Mouse (Mus musculus): ENCODE data around the gene Tmem210.

Tmem210 gene

DNA sequence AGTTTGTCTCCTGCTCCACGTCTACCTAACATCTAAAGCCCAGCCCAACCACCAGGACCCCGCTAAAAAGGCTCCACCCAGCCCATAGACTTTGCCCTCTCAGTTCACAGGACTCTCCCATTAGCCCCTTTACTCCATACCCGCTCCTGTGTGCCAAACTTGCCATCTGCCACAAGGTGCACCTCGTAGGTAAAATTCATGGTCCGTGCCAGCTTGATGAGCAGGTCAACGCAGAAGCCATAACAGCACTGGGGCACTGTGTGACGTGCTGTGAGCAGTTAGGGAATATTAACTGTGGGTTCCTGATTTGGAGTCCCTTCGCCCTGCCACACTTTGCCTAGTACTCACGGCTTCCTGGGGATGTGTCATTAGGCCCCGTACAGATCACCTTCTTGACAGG lies 10.1 kb downstream of the Tmem210 start:
- DNase-seq = no peak

DNA sequence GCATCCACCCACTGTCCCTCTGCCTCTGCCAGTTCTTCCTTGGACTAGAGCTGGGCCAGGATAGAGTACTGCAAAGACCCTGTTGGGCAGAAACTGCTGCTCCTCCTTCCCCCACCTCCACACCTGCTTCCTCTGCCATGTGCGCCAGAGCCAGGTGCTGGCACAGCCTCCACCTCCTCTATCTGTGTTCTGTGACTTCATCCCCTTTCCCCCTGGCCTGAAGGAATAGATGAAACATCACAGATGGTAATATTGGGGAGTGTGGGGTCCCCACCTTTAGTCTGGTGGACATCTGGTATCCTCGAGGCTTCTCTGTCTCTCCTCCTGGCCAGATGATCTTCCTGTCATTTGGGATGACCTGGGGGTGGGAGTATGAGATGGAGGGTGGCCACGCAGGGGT lies 15.5 kb downstream of the Tmem210 start:
- no peak for DNase-seq

DNA sequence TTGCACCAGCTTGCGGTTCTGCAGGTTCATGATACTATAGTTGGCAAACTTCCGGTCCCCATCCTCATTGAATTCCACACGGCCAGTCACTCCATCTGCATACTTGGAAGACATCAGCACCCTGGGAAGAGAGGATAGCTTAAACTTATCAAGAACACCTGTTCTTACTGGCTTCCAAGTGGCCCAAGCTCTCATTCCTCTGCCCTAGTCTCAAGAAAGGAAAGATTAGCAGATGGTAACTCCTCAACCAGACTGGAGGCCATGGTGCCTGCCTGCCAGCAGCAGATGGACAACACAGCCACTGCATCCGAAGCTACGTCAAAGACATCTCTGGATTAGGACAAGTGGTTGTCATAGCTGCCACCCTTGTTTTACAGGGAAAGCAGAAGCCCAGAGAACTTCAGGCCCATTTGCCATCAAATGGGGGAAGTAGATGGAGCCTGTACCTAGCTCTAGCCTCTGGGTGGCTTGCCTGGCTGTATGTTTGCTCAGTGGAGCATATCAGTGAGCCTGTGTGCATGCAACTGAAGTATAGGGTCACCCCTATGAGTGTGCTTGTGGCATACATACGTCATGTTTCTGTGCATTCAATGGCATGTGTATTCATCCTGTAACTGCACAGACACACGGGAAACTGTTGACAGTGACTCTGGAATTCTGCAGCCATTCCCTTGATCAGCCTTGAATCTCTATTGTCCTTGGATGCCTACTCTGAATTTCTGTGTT lies 16.1 kb downstream of the Tmem210 start:
- no peak for DNase-seq

- DNase-seq = no peak
These were observed 17.0 kb downstream of the Tmem210 start for GRCm38 (mm10) chr2:25304657-25305541.

- DNase-seq = no peak
These were observed 17.8 kb downstream of the Tmem210 start for GRCm38 (mm10) chr2:25305587-25306359.

DNA sequence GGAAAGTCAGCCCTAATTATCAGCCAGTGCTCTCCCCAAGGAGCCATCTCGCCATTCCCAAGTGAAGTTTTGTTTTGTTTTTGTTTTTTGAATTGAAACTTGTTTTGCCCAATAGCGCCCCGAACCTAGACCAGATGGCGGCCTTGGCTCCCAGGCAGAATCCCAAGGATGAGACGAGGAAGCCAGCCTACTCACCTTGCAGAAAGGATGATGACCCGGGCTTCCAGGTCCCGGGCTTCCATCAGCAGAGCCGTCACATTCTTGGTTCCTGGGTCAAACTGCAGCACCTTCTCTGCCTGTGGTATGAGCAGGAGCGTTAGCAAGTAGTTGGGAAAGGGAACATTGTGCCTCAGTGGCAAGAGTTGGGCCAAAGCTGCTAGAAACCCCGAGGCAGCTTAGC lies 22.2 kb downstream of the Tmem210 start:
- DNase-seq = no peak

GRCm38 (mm10) chr2:25310969-25311368 lies 23.0 kb downstream of the Tmem210 start:
- DNase-seq = no peak

DNA sequence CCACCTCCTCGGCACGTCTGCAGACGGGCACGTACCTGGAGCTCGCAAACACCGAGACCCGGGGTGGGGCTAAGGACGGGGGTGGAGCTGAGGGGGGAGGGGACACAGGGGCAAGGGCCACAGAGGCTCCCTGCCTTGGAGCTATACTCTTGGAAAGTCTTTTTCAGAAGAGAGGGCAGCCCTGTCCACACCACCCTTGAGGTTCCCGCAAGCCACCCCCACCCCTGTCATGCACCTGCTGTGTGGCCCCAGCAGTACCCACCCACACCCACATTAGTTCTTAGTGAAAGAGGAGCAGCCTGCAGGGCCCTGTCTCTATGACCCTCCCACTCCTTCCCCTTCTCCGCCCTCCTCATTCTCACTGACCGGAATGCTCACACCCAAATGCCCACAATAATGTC lies 23.5 kb downstream of the Tmem210 start:
- no peak for DNase-seq

GRCm38 (mm10) chr2:25318119-25318966 lies 30.4 kb downstream of the Tmem210 start:
- DNase-seq = no peak

DNA sequence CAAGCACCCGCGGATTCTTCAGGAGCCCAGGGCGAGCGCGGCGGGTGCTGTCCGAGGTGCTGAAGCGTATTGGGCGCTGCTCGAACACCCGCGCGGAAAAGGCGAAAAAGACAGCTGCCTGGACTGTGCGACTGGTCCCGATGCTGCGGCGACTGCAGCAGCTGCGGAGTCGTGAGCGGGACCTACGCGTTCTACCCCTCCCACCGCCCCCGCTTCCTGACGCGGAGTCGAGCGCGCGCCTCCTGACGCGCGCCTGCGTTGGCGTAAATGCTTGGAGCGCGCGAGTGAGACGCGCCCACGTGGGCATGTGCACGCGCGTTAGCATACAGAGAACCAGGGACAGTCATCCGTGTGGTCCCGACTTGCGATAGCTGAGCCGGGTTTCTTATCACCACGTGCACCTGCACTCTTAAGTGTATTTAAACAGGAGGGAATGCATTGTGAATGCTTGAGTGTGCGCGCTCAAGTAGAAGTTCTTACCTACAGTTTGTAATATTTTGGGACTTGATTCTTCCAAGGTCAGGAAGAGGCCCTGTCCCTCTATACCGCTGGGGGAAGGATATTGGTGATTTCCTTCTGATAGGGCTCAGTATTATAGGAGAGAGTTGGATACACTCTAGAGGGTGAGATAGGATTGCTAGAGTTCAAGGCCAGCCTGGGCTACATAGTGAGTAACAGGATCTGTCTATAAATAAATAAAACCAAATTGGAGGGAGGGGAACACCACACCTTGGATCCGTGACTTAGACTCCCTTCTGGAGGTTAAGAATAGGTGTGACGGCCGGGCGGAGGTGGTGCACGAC lies 31.2 kb downstream of the Tmem210 start, which contains the start of gene Grin1:
Gene Grin1, minus strand, starts transcription at position 217 of the 803 bp plus-strand sequence.
- DNase-seq = peak; percentile 38

GRCm38 (mm10) chr2:25320084-25320483 lies 32.1 kb downstream of the Tmem210 start:
- no peak for DNase-seq

DNA sequence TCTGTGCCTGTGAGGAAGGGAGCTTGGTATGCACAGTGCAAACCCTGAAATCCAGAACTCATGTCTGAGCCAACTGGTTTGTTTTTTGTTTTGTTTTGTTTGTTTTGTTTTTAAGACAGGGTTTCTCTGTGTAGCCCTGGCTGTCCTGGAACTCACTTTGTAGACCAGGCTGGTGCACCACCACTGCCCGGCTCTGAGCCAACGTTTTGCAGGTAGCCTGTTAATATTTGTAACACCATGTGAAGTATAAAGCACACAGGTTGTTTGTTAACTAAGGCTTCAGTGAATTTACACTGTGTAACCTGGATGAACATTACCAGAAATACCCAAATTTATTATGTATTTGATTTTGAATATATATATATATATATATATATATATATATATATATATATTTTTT lies 38.1 kb downstream of the Tmem210 start:
- peak; percentile 50 for DNase-seq

- peak; percentile 57 for DNase-seq
These were observed 40.5 kb downstream of the Tmem210 start for GRCm38 (mm10) chr2:25328440-25328839.

- no peak for DNase-seq
These were observed 43.5 kb downstream of the Tmem210 start for GRCm38 (mm10) chr2:25331470-25331869.

DNA sequence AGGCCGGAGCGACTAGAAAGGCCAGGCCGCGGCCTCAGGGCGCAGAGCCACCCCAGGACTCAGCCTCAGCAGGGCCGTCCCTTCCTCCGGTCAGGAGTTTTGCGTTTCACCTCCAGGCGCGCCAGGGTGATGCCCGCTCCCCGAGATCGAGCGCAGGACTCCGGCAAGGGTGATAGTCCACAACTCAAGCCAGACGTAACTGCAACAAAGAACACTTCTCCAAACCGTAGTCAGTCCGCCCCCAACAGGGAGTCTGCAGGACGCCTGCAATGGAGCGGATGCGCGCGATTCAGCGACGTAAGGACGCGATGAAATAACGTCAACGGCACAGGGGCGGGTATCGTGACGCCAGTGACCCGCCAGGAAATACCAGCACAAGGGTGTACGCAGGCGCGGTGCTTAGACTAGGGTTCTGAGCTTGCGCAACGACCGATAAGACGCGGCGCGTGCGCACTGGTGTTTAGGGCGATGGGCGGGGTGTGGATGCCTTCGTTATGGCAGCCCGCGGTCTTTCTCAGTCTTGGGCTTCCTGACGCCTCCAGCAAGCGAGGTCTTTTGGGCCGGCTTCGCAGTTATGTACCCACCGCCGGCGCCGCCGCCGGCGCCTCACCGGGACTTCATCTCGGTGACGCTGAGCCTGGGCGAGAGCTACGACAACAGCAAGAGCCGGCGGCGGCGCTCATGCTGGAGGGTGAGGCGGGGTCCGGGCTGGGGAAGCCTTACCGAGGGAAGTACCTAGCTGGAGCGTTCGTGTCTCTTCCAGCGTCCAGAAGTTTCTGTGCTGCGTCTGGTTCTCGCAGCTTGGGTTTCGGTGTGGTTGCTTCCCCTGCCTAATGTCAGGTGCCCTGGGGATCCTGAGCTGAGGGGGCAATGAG lies 44.6 kb downstream of the Tmem210 start, which contains the start of gene Man1b1:
Gene Man1b1, plus strand, starts transcription at position 53 of the 875 bp plus-strand sequence.
- peak; percentile 100 for DNase-seq

GRCm38 (mm10) chr2:25333569-25333968 lies 45.6 kb downstream of the Tmem210 start:
- DNase-seq = no peak

- no peak for DNase-seq
These were observed 50.4 kb downstream of the Tmem210 start for GRCm38 (mm10) chr2:25338303-25338702.
